Mouse (Mus musculus): ENCODE results near the gene Atg9b.
A peak's percentile ranks its signal among the peaks of the same experiment; 100 is the strongest.
"Not testable (repeated sequence)": the region's sequence is repeated elsewhere in the genome, so short reads cannot be mapped to it uniquely, and the experiment has no call there.

Atg9b gene

DNA sequence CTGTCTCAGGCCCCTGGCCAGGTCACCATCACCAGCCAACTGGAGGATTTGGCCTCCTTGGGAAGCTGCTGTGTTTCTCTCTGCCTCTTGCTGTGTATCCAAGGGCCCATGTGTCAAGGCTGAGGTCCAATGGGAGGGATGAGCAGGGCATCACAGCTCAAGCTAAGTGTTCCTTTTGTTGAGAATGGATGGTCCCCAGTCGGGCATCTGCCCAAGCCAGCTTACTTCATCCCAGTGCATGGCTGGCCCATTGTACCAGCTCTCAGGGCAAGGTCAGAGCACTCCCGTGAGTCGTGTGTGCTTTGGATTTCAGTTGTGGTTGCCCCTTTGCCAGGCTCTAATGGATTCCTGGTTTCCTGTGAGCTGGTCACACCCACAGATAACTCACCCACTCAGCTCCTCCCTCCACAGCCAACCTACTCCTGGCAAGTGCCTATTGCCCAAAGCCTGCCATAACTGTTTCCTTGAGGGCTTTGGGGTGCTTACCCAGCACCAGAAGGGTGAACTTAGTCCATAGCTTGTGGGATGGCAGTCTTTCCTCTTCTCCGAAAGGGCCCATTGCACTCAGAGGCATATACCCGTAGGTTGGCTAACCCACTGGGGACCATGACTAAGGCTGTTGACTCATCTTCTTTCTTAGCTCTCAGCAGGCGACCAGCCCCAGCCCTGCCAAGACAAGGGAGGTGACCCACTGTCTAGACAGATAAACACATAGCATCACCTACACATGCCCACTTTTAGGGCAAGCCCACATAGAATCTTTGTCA, 12.8 kb upstream of the Atg9b start:
- peak; percentile 47 for DNase-seq (ENCODE audit: low spot score)

DNA sequence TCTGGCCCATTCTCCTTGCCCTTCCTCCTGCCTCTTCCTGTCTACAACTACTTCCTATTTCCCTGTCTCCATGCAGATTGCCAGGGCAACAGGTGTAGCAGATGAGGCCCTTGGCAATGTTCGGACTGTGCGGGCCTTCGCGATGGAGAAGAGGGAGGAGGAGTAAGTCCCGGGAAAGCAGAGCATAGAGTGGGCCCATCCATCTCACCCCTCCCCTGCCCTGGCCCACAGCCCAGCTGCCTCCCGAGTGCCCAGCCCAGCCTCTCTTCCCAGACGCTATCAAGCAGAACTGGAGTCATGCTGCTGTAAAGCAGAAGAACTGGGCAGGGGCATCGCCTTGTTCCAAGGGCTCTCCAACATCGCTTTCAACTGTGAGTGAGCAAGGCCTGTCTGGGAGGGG, 10.0 kb upstream of the Atg9b start:
- DNase-seq (ENCODE audit: low spot score), result no peak

DNA sequence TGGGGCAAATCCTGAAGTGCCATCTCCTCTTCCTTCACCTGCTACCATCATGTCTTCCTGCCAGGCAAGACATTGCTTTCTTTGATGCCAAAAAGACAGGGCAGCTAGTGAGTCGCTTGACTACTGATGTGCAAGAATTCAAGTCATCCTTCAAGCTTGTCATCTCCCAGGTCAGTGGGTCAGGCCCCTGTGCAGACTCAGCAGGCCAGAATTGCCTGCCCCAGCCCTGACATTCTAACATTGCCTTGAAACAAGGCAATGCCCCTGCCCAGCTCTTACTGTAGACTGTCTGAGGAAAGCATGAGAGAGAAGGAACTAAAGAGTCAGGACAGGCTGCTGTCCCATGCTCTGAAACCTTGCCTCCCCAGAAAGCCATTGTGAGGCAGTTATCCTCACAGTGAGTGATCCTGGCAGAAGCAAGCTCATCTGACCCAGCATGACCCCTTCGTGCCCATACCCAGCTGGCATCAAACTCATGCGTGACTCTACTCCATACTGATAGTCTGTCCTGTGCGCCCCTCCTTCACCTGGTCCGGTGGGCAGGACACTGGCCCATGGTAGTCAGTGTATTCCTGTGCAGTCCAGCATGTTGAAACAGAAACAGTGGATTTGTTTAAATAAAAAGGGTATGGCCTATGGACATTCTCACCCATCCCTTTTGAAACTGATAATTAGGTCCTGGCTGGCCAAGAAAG, 9.1 kb upstream of the Atg9b start:
- DNase-seq (ENCODE audit: low spot score), result no peak

DNA sequence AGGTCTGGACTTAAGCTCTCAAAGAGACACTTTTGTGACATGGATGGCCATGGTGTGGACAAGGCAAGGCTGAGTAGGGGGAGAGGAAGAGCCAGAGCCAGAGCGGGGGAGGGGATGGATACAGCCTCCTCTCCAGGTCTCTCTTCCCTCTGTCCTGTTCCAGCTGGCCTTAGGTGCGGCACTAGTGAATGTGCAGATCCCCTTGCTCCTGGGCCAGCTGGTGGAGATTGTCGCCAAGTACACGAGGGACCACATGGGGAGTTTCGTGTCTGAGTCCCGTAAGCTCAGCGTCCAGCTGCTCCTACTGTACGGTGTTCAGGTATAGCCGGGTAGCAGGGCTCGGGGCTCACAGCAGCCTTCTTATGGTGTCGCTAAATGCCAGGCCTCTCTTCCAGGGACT, 8.4 kb upstream of the Atg9b start:
- DNase-seq (ENCODE audit: low spot score), result no peak

DNA sequence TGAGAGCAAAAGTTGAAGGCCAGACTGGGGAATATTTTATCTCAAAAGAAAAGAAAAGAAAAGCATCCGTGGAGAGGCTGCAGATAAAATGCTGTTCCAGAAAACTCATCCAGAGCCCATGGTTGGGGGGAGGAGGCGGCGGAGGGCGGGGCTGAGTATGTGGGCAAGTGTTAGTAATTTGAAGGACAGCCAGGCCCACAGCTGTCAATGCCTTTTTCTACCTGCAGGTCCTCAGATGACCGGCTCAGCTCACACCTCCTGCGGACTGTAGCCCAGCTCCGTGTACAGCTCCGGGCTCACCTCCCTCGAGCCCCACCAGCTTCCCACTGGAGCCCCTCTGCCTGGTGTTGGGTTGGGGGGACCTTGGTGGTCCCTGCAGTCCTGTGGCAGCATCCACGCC, 7.7 kb upstream of the Atg9b start:
- DNase-seq (ENCODE audit: low spot score), result no peak

- not testable (repeated sequence) for DNase-seq (ENCODE audit: low spot score)
Measured at GRCm38 (mm10) chr5:24396254-24396653, 4.3 kb upstream of the Atg9b start.

- DNase-seq (ENCODE audit: low spot score), result peak; percentile 98
Measured at GRCm38 (mm10) chr5:24394165-24394894, 2.4 kb upstream of the Atg9b start.

- peak; percentile 95 for DNase-seq (ENCODE audit: low spot score)
Measured at GRCm38 (mm10) chr5:24393392-24393997, 1.6 kb upstream of the Atg9b start, which contains the start of gene Abcb8. TSS of gene Abcb8 (plus strand) at chr5:24393663.

- no peak for DNase-seq (ENCODE audit: low spot score)
Measured at GRCm38 (mm10) chr5:24392724-24393123, 781 bp upstream of the Atg9b start.

DNA sequence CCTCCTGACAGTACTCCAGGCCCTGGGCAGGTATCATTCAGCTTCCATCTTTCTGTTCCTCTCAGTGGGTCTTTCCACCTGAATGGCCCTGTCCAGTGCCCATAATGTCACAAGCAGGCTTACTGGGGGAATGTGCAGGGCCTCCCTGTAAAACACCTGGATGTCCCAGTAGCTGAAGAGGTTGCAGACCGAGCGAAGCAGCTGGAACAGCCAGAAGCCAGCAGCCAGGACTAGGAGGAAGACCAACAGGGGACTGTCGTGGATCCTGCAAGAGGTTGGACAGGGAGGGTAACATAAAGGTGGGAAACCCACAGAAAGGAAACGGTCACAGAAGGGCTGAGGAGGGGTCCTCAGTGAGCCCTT, 2.3 kb downstream of the Atg9b start:
- DNase-seq (ENCODE audit: low spot score), result no peak

GRCm38 (mm10) chr5:24389011-24389657, 2.8 kb downstream of the Atg9b start:
- DNase-seq (ENCODE audit: low spot score), result peak; percentile 38

- no peak for DNase-seq (ENCODE audit: low spot score)
Measured at GRCm38 (mm10) chr5:24388246-24388915, 3.6 kb downstream of the Atg9b start.

DNA sequence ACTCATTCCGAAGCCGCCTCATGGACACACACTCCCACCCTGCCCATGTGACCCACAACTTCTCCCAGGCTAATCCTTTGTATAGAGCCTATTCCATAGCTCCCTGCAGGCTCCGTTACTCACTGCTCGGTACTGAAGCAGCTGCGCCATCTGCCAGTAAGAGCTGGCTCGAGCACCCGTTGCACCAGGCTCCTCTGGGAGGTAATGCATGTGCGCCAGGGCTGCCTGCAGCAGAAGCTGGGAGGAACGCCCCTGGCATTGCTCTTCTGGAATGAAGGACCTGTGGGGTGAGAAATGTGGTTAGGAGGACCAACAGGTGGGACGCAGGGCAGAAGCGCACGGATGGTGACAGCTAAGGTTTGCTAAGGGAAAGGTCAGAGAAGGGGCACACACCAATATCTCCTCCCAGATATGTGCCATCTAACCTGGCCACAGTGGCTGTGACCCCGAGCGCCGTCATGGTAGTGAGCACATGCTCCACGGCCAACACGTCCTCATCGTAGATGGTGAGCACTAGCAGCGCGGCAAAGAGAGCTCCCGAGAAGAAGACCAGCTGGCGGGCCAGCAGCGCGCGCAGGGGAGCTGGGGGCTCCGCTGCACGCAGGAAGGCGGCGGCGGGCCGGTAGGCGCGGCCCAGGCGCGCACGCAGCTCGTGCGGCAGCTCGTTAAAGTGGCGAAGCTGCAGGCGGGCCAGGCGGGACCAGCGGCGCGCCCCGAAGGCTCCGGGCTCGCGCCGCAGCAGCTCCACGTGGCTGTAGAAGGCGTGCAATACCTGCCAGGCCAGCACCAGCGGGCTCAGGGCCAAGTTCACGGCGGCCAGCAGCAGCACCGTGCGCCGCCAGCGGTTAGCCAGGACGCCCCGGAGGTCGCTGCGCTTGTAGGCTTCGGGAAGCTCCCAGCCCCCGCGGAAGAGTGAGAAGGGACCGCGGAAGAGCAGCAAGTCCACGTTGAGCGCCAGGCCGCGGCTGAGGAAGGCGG, 4.4 kb downstream of the Atg9b start:
- DNase-seq (ENCODE audit: low spot score), result no peak

GRCm38 (mm10) chr5:24385887-24386550, 5.9 kb downstream of the Atg9b start:
- no peak for DNase-seq (ENCODE audit: low spot score)

- DNase-seq (ENCODE audit: low spot score), result no peak
Measured at GRCm38 (mm10) chr5:24385374-24385773, 6.6 kb downstream of the Atg9b start.

DNA sequence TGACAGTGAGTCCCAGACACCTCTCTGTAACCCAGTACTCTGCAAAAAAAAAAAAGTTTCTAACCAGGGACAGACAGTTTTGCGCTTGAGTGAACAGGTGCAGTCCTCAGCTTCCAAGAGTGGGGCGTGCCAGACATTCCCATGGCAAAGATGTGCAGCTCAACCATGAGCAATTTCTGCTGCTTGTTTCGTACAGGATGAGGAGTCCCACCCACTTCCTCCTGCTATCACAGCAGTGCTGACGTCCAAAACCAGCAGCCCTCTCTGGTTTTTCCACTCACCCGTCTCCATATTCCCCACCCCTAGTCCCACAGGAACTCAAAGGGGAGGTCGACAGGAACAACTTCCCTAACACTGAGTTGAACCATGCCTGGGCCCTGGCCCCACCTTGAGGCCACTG, 7.5 kb downstream of the Atg9b start:
- DNase-seq (ENCODE audit: low spot score), result no peak

- DNase-seq (ENCODE audit: low spot score), result peak; percentile 31
Measured at GRCm38 (mm10) chr5:24383026-24383859, 8.7 kb downstream of the Atg9b start.

GRCm38 (mm10) chr5:24381988-24382387, 10.0 kb downstream of the Atg9b start:
- no peak for DNase-seq (ENCODE audit: low spot score)

DNA sequence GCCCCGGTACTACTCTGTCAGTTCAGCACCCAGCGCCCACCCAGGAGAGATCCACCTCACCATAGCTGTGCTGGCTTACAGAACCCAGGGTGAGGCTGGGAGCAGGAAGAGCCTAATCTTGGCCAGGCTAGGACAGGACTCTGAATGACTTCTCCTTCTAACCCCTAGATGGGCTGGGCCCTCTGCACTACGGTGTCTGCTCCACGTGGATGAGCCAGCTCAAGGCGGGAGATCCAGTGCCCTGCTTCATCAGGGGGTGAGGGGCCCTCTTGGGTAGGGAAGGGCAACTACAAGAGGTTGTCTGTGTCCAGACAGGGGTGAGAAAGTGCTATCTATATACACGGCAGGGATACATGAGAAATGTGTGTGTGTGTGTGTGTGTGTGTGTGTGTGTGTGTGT, 10.5 kb downstream of the Atg9b start:
- no peak for DNase-seq (ENCODE audit: low spot score)
